Comparison of ENCODE assay signal across 8 mouse cellular contexts in the genomic region with DNA sequence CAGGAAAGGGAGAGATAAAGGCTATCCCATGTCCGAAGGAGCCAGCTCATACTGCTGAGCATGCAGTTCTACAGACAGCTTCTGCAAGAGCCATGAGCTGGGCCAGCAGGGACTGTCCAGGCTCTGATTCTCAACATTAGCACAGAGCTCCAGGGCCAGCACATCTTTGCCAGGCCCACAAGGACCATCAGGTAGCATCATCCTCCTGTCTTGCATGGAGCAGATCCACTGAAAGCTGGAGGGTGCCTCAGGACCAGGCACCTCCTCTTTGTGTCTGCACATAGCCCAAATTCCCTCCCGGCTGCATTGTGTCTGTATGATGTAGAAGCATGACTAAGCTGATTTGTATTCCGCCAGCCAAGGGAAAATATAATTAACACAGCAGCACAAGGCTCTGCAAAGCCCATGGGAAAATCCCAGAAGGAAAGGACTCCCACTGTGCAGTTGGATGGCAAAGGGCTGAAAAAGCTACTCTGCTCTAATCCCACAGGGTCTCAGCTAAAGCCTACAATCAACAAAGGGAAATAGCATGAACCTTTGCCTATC.
DNase-seq lines count a peak whose midpoint lies in the region; ATAC-seq lines count a peak whose summit lies in the region.

No protein-coding gene starts in this region.

- H3K9me3 ChIP-seq in hindbrain, embryonic 14.5 days (ENCODE audit: control insufficient read depth, low read length): no peaks in the 10 kb centered on the region
- H3K9me3 ChIP-seq in midbrain, embryonic 16.5 days (replicated peaks; ENCODE audit: control insufficient read depth, low read length, poor library complexity, severe bottlenecking): no peaks in the 10 kb centered on the region
- H3K9me3 ChIP-seq in heart, embryonic 12.5 days (replicated peaks): no peaks in the 10 kb centered on the region

- peak; percentile 53 for DNase-seq in 3T3-L1 (ENCODE audit: low read depth, low spot score)
- peak; percentile 64 for DNase-seq in embryo, embryonic 10 days (ENCODE audit: low spot score)
- DNase-seq in hindbrain, embryonic 14.5 days (ENCODE audit: low spot score): peak; percentile 64
- no peak for DNase-seq in ovary, postnatal 36 days (ENCODE audit: low spot score)
- DNase-seq in thymus, postnatal 36 days: no peak

- H3K4me3 ChIP-seq in hindbrain, embryonic 14.5 days (replicated peaks; ENCODE audit: low read length): no peak overlapping the region
- H3K4me3 ChIP-seq in midbrain, embryonic 16.5 days (ENCODE audit: low read depth, low read length): no peak overlapping the region
- no peak overlapping the region for H3K4me3 ChIP-seq in heart, embryonic 12.5 days

- no peaks in the 10 kb centered on the region for H3K27me3 ChIP-seq in hindbrain, embryonic 14.5 days (ENCODE audit: control insufficient read depth, insufficient read depth, low read length)
- H3K27me3 ChIP-seq in midbrain, embryonic 16.5 days (ENCODE audit: control insufficient read depth, insufficient read depth, low read depth, low read length): no peaks in the 10 kb centered on the region
- no peaks in the 10 kb centered on the region for H3K27me3 ChIP-seq in heart, embryonic 12.5 days (replicated peaks)

- peak overlapping the region; percentile 84 for H3K27ac ChIP-seq in hindbrain, embryonic 14.5 days
- peak overlapping the region; percentile 87 for H3K27ac ChIP-seq in midbrain, embryonic 16.5 days (ENCODE audit: low read length)
- no peak overlapping the region for H3K27ac ChIP-seq in heart, embryonic 12.5 days (ENCODE audit: poor library complexity, severe bottlenecking)

- no peaks in the 10 kb centered on the region for H3K36me3 ChIP-seq in hindbrain, embryonic 14.5 days (replicated peaks; ENCODE audit: control insufficient read depth, insufficient read depth)
- H3K36me3 ChIP-seq in midbrain, embryonic 16.5 days (ENCODE audit: control insufficient read depth, insufficient read depth, low read length): no peaks in the 10 kb centered on the region
- no peaks in the 10 kb centered on the region for H3K36me3 ChIP-seq in heart, embryonic 12.5 days

- ATAC-seq in hindbrain, embryonic 14.5 days (ENCODE audit: low FRiP score): peak; percentile 82
- peak; percentile 70 for ATAC-seq in midbrain, embryonic 16.5 days
- ATAC-seq in erythroid progenitor cell, adult 5-6 weeks (replicated peaks; ENCODE audit: low FRiP score, poor library complexity, severe bottlenecking): no peak
- no peak for ATAC-seq in heart, embryonic 12.5 days (ENCODE audit: insufficient number of reproducible peaks, low FRiP score)

- H3K9ac ChIP-seq in hindbrain, embryonic 14.5 days: peak overlapping the region; percentile 31; the same call in 1 of the 2 replicates
- H3K9ac ChIP-seq in midbrain, embryonic 16.5 days (ENCODE audit: low read depth, low read length): peak overlapping the region; percentile 46; the same call in 1 of the 2 replicates
- H3K9ac ChIP-seq in heart, embryonic 12.5 days: no peak overlapping the region

- no peak overlapping the region; the same call in 1 of the 2 replicates for H3K4me2 ChIP-seq in hindbrain, embryonic 14.5 days (replicated peaks)
- H3K4me2 ChIP-seq in midbrain, embryonic 16.5 days (ENCODE audit: low read length): 0 out of 2 replicates have a peak overlapping the region, but pooled peaks have one; percentile 17
- no peak overlapping the region for H3K4me2 ChIP-seq in heart, embryonic 12.5 days

- 18% methylated on average over 3 of the region's 3 CpGs for WGBS in hindbrain, embryonic 14.5 days
- 7% methylated on average over 3 of the region's 3 CpGs for WGBS in midbrain, embryonic 16.5 days
- 26% methylated on average over 3 of the region's 3 CpGs for WGBS in heart, embryonic 12.5 days

- H3K4me1 ChIP-seq in hindbrain, embryonic 14.5 days (replicated peaks; ENCODE audit: control insufficient read depth, insufficient read depth, low read length): peaks cover 12% of the 10 kb centered on the region
- H3K4me1 ChIP-seq in midbrain, embryonic 16.5 days (ENCODE audit: control insufficient read depth, insufficient read depth, low read length): peaks cover 16% of the 10 kb centered on the region
- peaks cover 12% of the 10 kb centered on the region for H3K4me1 ChIP-seq in heart, embryonic 12.5 days (replicated peaks)

Comparison
In these comparisons a context has a peak if more than half of its experiments do, and no peak if none do; other contexts are left out.
1. DNase-seq: peak in 3T3-L1 (single experiment), embryo, embryonic 10 days (single experiment) and hindbrain, embryonic 14.5 days (single experiment); none in ovary, postnatal 36 days (single experiment) and thymus, postnatal 36 days (0 of 2).
2. ATAC-seq: peak in hindbrain, embryonic 14.5 days (single experiment) and midbrain, embryonic 16.5 days (single experiment); none in erythroid progenitor cell, adult 5-6 weeks (single experiment) and heart, embryonic 12.5 days (single experiment).